Mouse (Mus musculus) liver, adult 2 months (tissue): Measurements from ENCODE around the gene Klhdc4.

ENCODE experiments used
- CTCF ChIP-seq: fragments of 200-500 bp; IDR thresholded peaks from 2 replicates; pipeline ENCODE4 v1.5.1; 2011; ENCODE audit warnings: low read depth, low read length, control low read depth
- POLR2A ChIP-seq: fragments of 200-500 bp; IDR thresholded peaks from 2 replicates; pipeline ENCODE4 v1.6.1; 2011; ENCODE audit warnings: low read length, control low read depth; ENCODE audit not compliant: insufficient read depth; ENCODE audit errors: extremely low read depth

DNA sequence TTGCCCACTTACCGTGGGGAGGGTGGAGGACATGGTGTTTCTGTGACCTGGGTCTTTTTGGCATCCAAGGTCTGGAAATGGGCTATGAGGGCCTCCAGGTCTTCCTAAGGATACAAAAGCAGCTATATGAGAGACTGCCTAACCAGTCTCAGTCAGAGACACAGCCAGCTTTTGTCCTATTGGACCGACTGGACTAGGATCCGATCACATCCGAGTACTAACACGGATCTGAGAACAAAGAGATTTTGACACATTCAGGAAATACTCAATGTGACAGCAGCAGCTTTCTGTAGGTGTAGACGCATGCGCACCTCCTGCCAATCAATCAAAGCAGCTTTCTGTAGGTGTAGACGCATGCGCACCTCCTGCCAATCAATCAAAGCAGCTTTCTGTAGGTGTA is 7.6 kb downstream of the Klhdc4 start:
- no peak for TF ChIP-seq CTCF
- no peak for TF ChIP-seq POLR2A
